Mouse (Mus musculus) cerebellum, adult 9-11 months (tissue): ENCODE data around the gene Gda.

Experiments used
- DNase-seq: peaks from one replicate; pipeline ENCODE4 v3.0.0; 2022

Gda gene

DNA sequence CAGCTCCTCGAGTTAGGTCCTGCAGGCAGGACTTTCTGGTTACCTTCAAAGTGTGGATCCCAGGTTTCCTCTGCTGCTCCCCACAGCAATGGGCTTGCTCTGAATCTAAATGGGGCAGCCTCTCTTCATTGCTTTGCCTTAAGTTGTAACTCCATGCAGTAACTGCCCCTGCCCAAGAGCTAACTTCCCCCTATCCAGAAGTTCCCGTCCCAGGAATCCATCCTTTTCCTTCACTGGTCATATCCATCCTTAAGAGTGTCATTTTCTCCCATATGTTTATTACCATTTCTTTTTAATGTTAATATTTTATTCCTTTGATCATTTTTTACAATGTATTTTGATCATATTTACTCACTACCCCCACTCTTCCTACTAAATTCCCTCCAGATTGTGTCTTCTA, at the start of gene Gda:
Gda (minus strand) TSS at position 101 of the 400 bp plus-strand sequence.
- no peak for DNase-seq

DNA sequence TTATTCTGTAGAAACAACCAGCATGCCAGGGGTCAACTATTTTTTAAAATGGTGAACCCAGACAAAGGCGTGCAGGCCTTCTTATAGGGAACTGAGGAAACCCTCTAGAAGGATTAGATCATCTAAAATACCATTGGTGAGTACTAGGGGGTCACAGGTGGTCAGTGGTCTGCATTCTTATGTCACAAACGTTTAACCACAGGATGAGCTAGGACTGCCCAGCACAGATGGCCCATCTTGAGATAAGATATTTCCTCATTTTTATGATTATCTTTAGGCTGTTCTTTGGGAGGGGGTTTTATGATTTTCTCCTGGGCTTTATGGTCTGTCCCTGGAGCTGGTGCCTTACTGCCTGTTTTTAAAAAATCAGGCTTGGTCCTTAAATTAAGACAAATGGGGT, 47.0 kb upstream of the Gda start:
- no peak for DNase-seq

DNA sequence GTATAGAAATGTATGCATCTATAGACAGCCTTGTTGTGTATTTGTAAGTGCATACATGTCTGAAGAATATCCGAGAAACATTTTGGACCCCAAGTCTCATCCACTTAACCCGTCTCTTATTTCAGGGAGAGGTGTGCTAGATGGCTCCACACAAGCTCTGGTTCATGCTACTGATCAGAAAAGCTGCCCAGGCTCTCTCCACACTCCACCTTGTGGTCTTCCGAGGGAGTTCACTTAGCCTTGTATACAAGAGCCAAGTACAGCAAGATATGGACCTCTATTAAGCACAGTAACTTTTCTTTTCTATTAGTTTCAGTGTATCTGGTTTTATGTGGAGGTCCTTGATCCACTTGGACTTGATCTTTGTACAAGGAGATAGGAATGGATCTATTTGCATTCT, 36.9 kb upstream of the Gda start:
- DNase-seq: peak; percentile 16

DNA sequence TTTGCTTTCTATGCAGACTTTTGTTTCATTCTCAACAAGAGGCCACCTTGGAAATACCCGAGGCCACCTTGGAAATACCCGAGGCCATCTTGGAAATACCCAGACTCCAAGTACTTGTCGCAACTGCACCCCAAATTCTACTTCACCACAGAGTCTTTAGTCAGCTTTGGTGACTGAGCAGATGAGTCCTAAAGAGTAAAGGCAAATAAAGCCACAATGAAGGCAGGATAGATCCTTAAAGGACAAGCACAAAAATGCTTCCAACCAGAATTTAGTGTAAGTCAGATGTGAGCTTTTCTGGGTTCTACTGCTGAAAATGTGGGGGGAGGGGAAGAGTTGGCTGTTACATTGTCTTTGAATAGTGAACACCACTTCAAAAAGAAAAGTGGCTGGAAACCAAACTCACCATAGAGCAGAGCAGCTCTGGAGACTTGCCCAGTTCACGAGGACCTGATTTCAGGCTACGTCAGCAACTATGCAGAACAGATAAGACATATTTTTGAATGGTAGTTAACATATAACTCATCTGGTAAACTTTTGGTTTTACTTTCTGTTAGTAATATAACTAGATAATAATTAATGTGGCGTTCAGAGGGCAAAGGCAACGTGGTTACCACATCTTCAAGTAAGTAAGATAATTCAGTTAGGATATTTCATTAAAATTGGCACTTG, 34.5 kb upstream of the Gda start:
- DNase-seq: no peak

DNA sequence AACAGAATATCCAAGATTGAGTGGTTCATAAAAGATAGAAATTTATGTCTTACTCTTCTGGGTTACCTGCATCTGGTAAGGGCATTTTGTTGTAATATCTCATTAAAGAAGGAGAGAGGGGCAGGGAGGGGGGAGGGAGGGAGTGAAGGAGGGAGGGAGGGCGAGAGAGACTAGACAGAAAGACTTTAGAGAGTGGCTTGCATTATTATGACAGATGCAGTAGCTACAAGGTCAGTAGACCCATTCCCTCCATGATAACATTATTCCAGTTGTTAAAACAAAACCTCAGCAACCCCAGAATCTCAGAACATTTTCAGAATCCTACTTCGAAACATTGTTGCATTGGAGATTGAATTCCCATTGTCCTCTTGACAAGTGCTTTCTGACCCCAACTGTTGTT, 33.9 kb upstream of the Gda start:
- no peak for DNase-seq

DNA sequence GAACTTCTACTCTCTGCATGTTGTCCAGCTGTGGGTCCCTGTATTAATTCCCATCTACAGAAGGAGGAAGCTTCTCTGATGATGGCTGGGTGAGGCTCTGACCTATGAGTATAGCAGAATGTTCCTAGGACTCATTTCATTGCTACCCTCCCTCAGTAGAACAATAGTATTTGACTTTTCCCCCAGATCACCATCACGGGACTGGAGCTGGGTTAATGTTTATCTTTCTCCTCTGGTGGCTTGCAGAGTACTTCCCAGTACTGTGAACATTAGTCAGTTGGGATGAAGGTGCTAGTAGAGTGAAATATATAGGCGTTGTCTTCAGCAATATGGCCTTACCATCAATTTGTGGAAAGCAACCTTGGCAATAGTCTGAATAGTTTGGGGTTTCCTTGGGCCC, 31.5 kb upstream of the Gda start:
- no peak for DNase-seq

DNA sequence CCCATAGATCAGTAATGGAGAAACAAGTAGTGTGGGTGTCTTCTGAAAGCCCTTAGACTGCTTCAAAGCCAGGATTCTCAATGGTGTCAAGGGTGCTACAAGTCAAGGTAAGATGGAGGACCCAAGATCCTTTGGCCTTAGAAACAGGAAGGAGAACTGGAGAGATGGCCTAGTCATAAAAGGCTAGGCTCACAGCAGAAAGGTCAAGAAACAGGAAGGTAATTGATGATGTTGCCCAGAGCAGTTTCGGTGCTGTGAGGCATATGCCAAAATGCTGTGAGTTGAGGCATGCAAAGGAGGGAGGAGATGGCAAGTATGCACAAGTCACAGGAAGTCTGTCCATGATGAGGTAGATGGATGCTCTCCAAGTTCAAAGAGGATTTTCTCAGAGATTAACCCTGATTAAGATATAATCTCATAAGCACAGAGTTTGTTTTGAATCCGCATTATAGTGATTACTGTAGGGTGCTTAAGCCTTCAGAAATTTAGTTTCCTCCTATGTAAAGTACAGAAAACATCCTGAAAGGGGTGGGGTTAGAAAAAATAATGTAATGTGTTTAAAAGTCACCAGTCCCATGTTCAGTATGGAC, 26.2 kb upstream of the Gda start:
- DNase-seq: no peak

DNA sequence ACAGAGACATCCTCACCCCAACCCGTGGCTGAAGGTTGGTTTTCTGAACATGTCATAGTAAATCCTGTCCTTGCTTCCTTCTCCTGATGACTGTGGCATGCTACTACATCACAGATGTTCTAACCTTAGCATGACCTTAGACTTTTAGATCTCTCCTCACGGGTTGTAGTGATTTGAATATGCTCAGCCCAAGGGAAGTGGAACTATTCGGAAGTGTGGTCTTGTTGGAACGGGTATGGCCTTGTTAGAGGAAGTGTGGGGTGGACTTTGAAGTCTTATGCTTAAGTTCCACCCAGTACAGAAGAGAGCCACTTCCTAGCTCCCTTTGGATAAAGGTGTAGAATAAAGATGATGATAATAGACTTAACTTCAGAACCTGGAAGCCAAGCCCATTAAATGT, 22.6 kb upstream of the Gda start:
- no peak for DNase-seq

DNA sequence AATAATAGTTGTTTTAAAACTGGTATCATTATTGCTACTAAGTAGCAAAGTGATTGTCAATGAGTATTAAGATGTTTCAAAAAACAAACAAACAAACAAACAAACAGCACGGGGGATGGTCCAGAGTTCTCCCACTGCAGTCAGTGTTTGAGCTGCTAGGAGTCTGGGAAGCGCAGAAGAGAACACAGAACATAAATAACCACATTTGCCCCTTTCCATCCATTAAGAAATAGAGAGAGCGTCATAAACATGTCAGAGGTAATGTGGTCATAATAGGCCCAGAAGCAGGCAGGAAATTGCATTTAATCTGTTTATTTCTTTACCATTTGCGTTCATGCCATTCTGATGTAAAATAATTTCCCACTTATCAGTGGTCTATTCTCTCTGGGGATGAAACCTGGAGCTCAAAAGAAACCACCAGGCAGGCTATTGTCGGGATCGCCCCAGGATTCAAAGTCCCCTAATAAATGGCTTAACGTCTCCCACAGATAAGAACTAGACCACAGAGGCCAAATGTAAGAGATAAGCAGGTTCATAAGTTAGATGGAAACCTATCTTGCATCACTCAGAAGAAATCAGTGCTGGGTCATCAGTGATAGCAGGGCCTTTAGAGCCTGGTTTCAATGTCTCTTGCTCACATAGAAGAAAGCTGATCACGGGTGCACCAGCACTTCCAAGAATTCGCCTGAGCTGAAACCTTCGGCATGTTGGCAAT, 20.7 kb upstream of the Gda start:
- no peak for DNase-seq

DNA sequence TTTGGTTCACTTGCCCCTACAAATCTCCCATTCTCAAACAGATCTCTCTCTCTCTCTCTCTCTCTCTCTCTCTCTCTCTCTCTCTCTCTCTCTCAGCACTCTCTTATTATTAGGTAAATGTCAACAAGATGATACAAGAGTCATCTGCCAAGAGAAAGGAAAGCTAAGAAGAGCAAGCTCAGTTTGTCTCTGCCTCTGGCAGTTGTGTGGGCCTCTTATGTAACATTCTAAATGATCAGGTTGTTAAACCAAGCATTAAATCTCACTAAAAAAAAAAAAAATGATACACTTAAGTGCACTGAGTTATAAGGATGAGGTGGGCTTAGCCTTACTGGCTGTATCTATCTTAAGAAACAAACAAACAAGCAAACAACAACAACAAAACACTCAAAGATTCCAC, 18.1 kb upstream of the Gda start:
- DNase-seq: no peak

DNA sequence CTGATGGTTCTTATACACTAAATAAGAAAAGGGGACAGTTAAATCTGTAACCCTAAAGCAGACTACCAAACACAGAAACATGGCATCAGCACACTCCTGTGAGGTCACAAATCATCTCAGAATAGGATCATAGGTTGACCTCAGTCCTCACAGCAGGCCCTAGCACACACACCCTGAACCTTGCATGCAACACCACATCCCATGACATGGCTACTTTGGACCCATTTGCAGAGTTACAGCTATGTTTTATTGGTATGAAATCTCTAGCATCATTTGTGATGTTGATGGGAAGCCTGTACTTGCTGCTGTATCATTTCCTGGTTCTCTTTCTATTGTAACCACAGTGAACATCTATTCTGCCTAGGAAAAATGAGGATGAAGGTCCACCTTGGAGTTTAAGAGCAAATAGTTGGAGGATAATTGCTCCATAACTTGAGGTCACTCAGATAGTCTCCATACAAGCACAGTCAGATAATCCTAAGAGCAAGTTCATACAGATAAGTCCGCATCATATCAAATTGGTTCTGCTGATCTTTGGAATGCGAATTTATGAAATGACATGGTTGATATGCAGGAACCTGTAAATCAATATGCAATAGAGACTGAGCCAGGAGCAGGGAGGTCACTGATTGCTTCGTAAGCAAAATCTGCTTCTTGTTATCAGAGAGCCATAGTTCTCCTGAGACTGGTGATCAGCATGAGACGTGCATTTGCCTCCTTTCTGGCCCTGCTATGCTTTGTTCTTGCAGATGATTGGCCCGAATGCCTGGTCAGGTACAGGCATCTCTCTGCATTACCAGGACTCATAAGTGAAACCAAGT, 14.1 kb upstream of the Gda start:
- DNase-seq: no peak

DNA sequence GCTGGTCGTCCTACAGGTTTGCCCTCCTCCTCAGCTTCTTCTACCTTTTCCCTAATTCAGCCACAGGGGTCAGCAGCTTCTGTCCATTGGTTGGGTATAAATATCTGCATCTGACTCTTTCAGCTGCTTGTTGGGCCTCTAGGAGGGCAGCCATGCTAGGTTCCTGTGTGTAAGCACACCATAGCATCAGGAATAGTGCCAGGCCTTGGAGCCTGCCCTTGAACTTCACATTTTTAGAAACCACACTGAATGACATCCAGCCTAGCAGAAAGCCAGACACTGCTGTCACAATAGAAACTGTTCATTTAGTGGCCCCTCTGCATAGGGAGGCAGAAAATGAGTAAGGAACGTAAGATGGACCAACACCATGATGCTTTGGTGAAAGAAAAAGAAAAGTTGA, 8.9 kb upstream of the Gda start:
- no peak for DNase-seq

DNA sequence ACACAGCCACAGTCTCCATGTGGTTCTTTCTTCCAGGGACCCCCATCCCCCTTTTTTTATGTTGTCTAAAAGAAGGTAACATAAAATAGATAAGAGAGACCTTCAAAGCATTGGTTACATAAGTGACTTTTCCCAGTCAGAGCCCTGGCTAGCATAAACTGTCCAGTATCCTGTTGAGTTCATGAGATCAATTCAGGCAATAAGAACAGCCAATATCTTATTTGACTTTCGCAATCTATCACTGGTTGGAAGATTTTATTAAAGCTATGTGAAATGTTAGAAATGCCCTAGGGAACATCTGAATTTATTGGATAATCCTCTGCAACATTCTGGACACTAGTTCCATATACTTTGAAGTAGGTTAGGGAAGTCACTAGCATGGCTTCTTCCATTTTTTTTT, 7.8 kb upstream of the Gda start:
- DNase-seq: no peak

DNA sequence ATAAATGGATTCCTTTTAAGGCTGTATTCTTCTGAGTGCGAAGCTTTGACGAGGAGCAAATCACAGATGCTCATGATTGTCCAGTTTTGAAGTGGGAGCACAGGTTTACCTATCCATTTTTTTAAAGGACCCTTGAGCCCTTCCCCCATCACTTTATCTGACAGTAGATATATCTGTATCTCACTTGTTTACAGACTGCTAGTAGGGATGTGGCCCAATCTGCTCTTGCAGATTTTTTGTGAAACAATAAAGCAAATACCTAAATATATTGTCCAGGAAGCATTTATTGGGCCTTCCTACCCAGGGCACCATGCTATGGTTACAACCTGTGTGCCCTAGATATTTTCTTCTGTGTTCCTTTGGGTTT, 6.8 kb upstream of the Gda start:
- DNase-seq: no peak

DNA sequence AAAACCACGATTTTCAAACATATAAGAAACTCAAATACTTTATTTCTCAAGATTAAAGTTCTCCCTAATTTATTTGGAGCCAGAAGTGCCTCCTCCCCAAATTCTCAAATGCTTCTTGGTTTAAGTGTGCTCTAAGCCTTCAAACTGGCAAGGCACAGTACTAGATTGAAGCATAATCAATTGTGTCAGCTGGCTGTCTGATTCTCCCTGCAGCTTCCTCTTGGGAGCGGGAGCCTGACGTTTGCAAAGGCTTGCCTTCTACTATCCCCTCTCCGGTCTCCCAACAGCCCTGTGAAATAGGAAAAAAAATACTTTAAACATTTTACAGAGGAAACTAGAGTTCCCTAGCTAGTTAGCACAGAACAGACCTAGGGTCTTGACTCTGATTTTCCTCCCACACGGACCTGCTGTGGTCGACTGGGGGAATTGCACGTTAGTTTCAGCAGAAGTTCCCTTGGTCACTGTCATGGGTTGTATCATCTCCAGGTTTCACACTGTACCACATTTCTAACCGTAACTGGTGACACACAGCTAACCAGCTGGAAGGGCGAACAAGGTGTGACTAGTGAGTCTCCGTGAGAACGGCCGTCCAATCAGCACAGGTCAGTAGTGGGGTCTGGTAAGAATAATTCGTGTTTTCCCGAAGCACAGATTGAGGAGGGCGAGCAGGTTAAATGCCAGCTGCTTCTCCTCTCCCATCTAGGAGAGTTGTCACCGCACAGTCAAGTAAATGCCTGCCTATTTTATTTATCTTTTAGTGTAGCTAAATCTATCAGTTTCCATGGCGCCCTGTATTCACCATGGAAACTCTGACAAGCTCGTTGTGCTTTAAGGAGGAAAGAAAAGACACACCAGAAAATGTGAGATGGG, 6.2 kb upstream of the Gda start:
- DNase-seq: no peak

DNA sequence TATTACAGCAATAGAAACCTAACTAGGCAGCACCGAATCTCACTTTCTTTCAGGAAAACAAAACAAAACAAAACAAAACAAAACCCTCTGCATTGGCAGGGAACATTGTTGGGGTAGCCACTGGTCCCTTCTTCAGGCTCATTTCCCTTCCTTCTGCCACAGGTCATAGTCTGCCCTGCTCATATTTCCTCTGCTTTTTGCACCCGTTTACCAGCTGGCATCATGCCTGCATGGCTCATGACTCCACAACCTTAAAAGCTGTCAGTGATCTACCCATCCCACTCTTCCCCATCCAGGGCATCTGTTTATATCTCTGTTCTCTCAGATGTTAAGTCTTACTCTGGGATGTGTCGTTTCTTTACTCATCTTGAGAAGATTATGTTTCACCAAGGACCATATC, 5.3 kb upstream of the Gda start:
- no peak for DNase-seq

DNA sequence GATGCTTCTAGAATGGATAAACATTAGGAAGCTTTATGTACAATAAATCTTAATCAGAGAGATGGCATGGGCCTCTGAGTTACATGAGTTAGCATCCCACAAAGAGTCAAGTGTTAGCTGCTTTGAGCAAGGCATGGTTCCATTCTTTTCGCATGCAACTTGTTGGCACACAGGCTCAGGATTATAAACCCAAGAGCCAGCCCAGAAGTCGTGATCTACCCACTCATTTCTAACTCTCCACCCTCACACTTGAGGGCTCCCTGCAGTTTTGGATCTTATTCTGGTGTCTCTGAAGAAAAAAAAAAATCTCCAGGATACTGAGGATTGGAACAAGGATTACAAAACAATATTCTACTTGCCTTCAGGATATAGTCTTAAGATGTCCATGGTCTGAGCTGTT, 4.5 kb upstream of the Gda start:
- DNase-seq: no peak

DNA sequence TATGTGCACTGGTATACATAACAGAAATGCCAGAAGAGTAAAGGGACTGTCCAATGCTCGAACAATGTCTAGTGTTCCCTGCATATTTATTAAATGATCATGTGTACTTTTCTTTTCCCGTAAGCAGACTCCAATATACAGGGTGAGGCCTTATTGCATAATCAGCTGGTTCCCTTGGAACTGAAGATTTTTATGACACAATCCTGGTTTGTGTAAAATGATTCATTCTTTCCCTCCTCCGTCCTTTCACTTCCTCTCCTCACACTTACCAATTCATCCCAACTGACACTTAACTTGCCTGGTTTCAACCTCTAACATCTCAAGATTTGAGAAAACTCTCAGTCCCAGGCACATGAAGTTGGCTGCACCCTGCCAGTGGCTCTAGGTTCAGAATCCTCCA, 3.5 kb upstream of the Gda start:
- no peak for DNase-seq

DNA sequence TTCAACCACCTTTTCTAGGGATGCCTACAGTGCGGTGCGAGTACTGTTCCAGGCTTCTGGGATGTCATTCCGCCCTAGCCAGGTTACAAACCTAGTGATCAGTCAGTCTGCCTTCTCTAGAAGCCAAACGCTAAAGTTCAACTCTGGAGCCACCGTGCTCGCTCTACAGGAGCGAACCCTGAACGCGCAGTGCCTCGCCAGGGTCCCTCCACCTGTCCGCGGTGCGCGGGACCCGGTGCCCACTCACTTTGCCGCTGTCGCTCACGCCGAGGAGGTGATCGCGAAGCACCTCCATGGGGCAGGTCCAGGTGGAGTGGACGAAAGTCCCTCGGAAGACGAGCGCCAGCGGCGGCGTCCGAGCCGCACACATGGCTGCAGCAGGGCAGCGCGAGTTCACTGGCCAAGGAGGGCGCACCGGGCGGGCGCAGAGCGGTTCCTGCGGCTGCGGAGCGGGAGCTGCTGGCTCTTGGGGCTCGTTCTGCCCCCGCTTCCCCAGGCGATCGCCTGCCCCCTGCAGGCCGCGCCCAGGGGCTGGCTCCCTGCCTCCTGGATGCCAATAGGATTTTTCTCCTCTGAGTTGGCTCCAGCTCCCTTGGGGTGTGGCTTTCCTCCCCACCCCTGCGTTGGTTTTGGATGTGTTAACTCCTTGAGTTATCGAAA, 994 bp downstream of the Gda start:
- DNase-seq: no peak

DNA sequence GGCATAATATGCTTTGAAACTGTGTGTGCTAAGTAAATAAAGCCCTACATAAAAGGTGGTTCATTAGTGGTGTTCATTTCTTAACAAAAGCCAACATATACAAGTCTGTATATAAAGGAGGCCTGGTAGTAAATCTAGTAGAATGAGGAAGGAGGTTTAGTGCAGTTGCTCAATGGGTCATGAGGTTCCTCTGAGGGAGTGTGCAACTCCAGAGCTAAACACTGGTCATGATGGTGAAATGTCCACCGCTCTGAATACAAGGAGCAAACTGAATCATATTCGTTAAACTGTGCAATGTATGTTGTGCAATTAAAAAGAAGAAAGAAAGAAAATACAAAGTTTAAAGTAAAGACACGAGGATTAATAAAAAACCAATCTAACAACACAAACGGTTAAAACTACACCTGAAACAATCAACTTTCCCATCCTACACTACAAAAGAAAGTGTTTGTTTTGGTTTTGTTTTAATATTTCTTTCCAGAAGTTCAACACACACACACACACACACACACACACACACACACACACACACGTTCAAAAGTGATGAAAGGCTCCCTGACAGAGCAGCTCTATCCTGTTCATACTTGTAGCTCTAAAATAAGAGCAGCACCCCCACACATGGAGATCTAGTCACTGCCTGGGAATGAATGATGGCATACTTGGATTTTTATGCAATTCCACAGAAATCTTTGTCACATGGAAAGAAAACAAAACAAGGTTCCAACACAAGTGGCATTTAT, 11.9 kb downstream of the Gda start:
- DNase-seq: no peak

DNA sequence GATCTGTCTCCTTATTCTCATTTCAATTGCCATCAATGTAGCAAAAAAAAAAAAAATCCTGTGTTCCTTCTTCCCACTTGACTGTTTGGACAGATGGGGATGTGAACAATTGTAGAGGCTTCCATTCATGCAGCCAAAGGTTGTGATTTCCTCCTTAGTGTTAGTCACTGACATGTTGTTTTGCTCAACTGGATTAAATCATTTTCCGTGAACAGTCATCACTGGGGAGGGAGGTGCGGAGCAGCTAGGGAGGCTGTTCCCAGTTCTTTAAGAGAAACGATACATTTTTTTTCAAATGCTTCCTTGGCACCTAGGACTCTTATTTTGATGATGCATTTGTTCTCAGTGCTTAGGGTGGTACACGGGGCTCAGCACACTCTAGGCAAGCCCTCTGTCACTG, 15.8 kb downstream of the Gda start:
- no peak for DNase-seq

DNA sequence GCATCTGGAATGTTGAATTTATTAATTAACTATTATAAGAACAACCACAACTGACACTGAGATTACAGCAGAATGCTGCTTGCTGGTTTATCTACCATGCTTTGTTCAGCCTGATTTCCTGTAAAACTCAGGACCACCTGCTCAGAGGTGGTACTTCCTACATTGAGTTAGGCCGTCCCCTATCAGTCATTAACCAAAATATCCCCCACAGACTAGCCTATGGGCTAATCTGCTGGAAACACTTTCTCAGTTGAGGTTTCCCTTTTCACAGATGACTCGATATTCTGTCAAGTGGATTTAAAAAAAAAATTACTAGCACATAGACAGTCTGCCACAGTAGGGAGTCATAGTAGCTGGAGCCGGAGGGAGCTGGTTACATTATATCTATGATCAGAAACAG, 31.5 kb downstream of the Gda start:
- DNase-seq: no peak
